Mouse (Mus musculus) cerebellum, postnatal 36 days (tissue): ENCODE results near the gene Casp14.
A peak's percentile ranks its signal among the peaks of the same experiment; 100 is the strongest.
"Not testable (repeated sequence)": the region's sequence is repeated elsewhere in the genome, so short reads cannot be mapped to it uniquely, and the experiment has no call there.

Experiments
- DNase-seq, 2 experiments: peaks; one replicate each; pipeline ENCODE4 v3.0.0; 2021 to 2022; ENCODE audit warnings: mixed read lengths in 2 of 2

Casp14 gene

GRCm38 (mm10) chr10:78718056-78718455 is at the start of gene Casp14:
Gene Casp14 (minus strand): TSS chr10:78718294.
- no peak for DNase-seq

- no peak for DNase-seq
Measured at GRCm38 (mm10) chr10:78765570-78765969, 47.5 kb upstream of the Casp14 start.

GRCm38 (mm10) chr10:78756021-78756420 is 37.9 kb upstream of the Casp14 start:
- peak; percentile 79 to 84 for DNase-seq

- peak; percentile 73 to 78 for DNase-seq
Measured at GRCm38 (mm10) chr10:78752452-78753191, 34.5 kb upstream of the Casp14 start, which contains the start of gene Ccdc105. Gene Ccdc105 (minus strand): TSS chr10:78753065.

GRCm38 (mm10) chr10:78748946-78749345 is 30.9 kb upstream of the Casp14 start:
- DNase-seq: no peak

GRCm38 (mm10) chr10:78748161-78748560 is 30.1 kb upstream of the Casp14 start:
- no peak for DNase-seq

GRCm38 (mm10) chr10:78747035-78747721 is 29.1 kb upstream of the Casp14 start:
- peak; percentile 14 to 16 for DNase-seq

- DNase-seq: no peak
Measured at GRCm38 (mm10) chr10:78745453-78746232, 27.5 kb upstream of the Casp14 start.

- no peak for DNase-seq
Measured at GRCm38 (mm10) chr10:78743721-78744120, 25.6 kb upstream of the Casp14 start.

GRCm38 (mm10) chr10:78739821-78740220 is 21.7 kb upstream of the Casp14 start:
- DNase-seq: no peak

- DNase-seq: no peak
Measured at GRCm38 (mm10) chr10:78727876-78728275, 9.8 kb upstream of the Casp14 start.

- DNase-seq: no peak
Measured at GRCm38 (mm10) chr10:78727035-78727434, 8.9 kb upstream of the Casp14 start.

- DNase-seq: no peak
Measured at GRCm38 (mm10) chr10:78723416-78723815, 5.3 kb upstream of the Casp14 start.

GRCm38 (mm10) chr10:78722654-78723053 is 4.6 kb upstream of the Casp14 start:
- DNase-seq: peak in 1 of 2 experiments; percentile 6

- no peak for DNase-seq
Measured at GRCm38 (mm10) chr10:78722036-78722435, 3.9 kb upstream of the Casp14 start.

- DNase-seq: no peak
Measured at GRCm38 (mm10) chr10:78716231-78716630, 1.9 kb downstream of the Casp14 start.

- no peak for DNase-seq
Measured at GRCm38 (mm10) chr10:78715156-78715555, 2.9 kb downstream of the Casp14 start.

- no peak for DNase-seq
Measured at GRCm38 (mm10) chr10:78714129-78714528, 4.0 kb downstream of the Casp14 start.

GRCm38 (mm10) chr10:78710706-78711105 is 7.4 kb downstream of the Casp14 start:
- no peak for DNase-seq

GRCm38 (mm10) chr10:78700881-78701280 is 17.2 kb downstream of the Casp14 start:
- no peak for DNase-seq

GRCm38 (mm10) chr10:78689973-78690372 is 28.1 kb downstream of the Casp14 start:
- no peak for DNase-seq

GRCm38 (mm10) chr10:78686995-78687577 is 31.0 kb downstream of the Casp14 start:
- DNase-seq: no peak

GRCm38 (mm10) chr10:78670121-78670520 is 48.0 kb downstream of the Casp14 start:
- not testable (repeated sequence) for DNase-seq
